29 mouse cellular contexts compared by ENCODE assay signal in genomic region chr15:74107946-74108345, GRCm38 (mm10).
DNase-seq lines count a peak whose midpoint lies in the region; ATAC-seq lines count a peak whose summit lies in the region.
"Had no signal": no experiment of that assay in that cellular context is flagged by ENCODE, and none has a peak within 500 bp of the region (broad histone marks: within the 10 kb centered on the region; RNA-seq: fewer than 3 reads in every experiment).

No protein-coding gene starts in this region.

- no peak overlapping the region for H3K27ac ChIP-seq in midbrain, embryonic 15.5 days
- H3K27ac ChIP-seq: embryonic facial prominence, embryonic 13.5 days; forebrain, embryonic 13.5 days; hindbrain, embryonic 10.5 days; kidney, embryonic 15.5 days; limb, embryonic 13.5 days; liver, embryonic 13.5 days; midbrain, embryonic 13.5 days had no signal

- DNase-seq in frontal cortex, postnatal 25 days (ENCODE audit: low spot score in 2 of 2) = no peak
- DNase-seq in right cerebral cortex, adult 2 months (ENCODE audit: low spot score in 2 of 2) = peak; percentile 49 to 50
- DNase-seq in right cerebral cortex, postnatal 14 days = no peak
- peak; percentile 68 to 77 for DNase-seq in right cerebral cortex, postnatal 10 days (ENCODE audit: low spot score in 2 of 2)
- no peak for DNase-seq in kidney, adult 11 months
- DNase-seq: adrenal gland, adult 8-10 months; cerebellum, adult 2 months; cerebellum, postnatal 36 days; embryo, embryonic 11 days; gastrocnemius, postnatal 25 days; heart, adult 18-20 months; heart, postnatal 10 days; kidney, postnatal 36 days; liver, embryonic 13.5 days; lung, embryonic 14.5 days; spleen, adult 18-20 months; thymus, postnatal 25 days had no signal

- no peaks in the 10 kb centered on the region for H3K36me3 ChIP-seq in midbrain, embryonic 15.5 days (replicated peaks)
- H3K36me3 ChIP-seq: embryonic facial prominence, embryonic 13.5 days; heart, embryonic 12.5 days; hindbrain, embryonic 10.5 days; kidney, embryonic 15.5 days; limb, embryonic 13.5 days; liver, embryonic 13.5 days; midbrain, embryonic 13.5 days had no signal

- H3K27me3 ChIP-seq in midbrain, embryonic 15.5 days (replicated peaks) = no peaks in the 10 kb centered on the region
- H3K27me3 ChIP-seq: embryonic facial prominence, embryonic 13.5 days; forebrain, embryonic 13.5 days; heart, embryonic 12.5 days; kidney, embryonic 15.5 days; limb, embryonic 13.5 days; liver, embryonic 13.5 days; megakaryocyte, embryonic 14.5 days; midbrain, embryonic 13.5 days had no signal

- no peak overlapping the region for H3K4me2 ChIP-seq in midbrain, embryonic 15.5 days
- H3K4me2 ChIP-seq: embryonic facial prominence, embryonic 13.5 days; forebrain, embryonic 13.5 days; heart, embryonic 12.5 days; kidney, embryonic 15.5 days; limb, embryonic 13.5 days; liver, embryonic 13.5 days; lung, embryonic 14.5 days; midbrain, embryonic 13.5 days had no signal

- ATAC-seq in frontal cortex, adult (ENCODE audit: low TSS enrichment) = peak; percentile 70
- ATAC-seq in midbrain, embryonic 15.5 days (replicated peaks) = no peak
- ATAC-seq: activated CD4-positive, CD25-positive, alpha-beta regulatory T cell, adult 4 months; forebrain, embryonic 13.5 days; intestine, postnatal 0 days; midbrain, embryonic 13.5 days had no signal

- no peak overlapping the region for H3K9ac ChIP-seq in midbrain, embryonic 15.5 days
- H3K9ac ChIP-seq: embryonic facial prominence, embryonic 13.5 days; forebrain, embryonic 13.5 days; heart, embryonic 12.5 days; kidney, embryonic 15.5 days; limb, embryonic 13.5 days; liver, embryonic 13.5 days; lung, embryonic 14.5 days; midbrain, embryonic 13.5 days had no signal

- H3K4me1 ChIP-seq in midbrain, embryonic 15.5 days = no peaks in the 10 kb centered on the region
- H3K4me1 ChIP-seq: embryonic facial prominence, embryonic 13.5 days; forebrain, embryonic 13.5 days; heart, embryonic 12.5 days; kidney, embryonic 15.5 days; limb, embryonic 13.5 days; liver, embryonic 13.5 days; megakaryocyte, embryonic 14.5 days; midbrain, embryonic 13.5 days had no signal

- H3K4me3 ChIP-seq in midbrain, embryonic 15.5 days = no peak overlapping the region
- H3K4me3 ChIP-seq: embryonic facial prominence, embryonic 13.5 days; forebrain, embryonic 13.5 days; heart, embryonic 12.5 days; hindbrain, embryonic 10.5 days; kidney, embryonic 15.5 days; limb, embryonic 13.5 days; liver, embryonic 13.5 days; megakaryocyte, embryonic 14.5 days; midbrain, embryonic 13.5 days had no signal

- no peaks in the 10 kb centered on the region for H3K9me3 ChIP-seq in midbrain, embryonic 15.5 days
- H3K9me3 ChIP-seq: embryonic facial prominence, embryonic 13.5 days; forebrain, embryonic 13.5 days; heart, embryonic 12.5 days; kidney, embryonic 15.5 days; limb, embryonic 13.5 days; liver, embryonic 13.5 days; megakaryocyte, embryonic 14.5 days; midbrain, embryonic 13.5 days had no signal

- WGBS in midbrain, embryonic 15.5 days = 86% methylated on average over 3 of the region's 3 CpGs

Comparison
In these comparisons a context has a peak if more than half of its experiments do, and no peak if none do; other contexts are left out.
1. DNase-seq: peak in right cerebral cortex, adult 2 months (2 of 2) and right cerebral cortex, postnatal 10 days (2 of 2); none in frontal cortex, postnatal 25 days (0 of 2), right cerebral cortex, postnatal 14 days (single experiment) and kidney, adult 11 months (single experiment).